Mouse (Mus musculus) heart, adult 11 months (tissue): ENCODE measurements at regions not wholly inside any gene's neighbourhood (a gene's known extent, or its start where the extent isn't known, plus 50 kb on each side); places are given as distances from the start of the nearest gene placed in this dataset.
"Not testable (repeated sequence)": the region's sequence is repeated elsewhere in the genome, so short reads cannot be mapped to it uniquely, and the experiment has no call there.

ENCODE experiments used
- DNase-seq: peaks from one replicate; pipeline ENCODE4 v3.0.0; 2022

GRCm38 (mm10) chr3:133665425-133666317 is 120.7 kb upstream of the Tet2 start:
- DNase-seq = no peak

GRCm38 (mm10) chr3:133672742-133673447 is 128.0 kb upstream of the Tet2 start:
- DNase-seq = peak; percentile 94

- DNase-seq = peak; percentile 19
Observed at GRCm38 (mm10) chr3:133677892-133678291, 133.0 kb upstream of the Tet2 start.

- no peak for DNase-seq
Observed at GRCm38 (mm10) chr3:133679891-133680290, 135.0 kb upstream of the Tet2 start.

GRCm38 (mm10) chr3:133680343-133680742 is 135.4 kb upstream of the Tet2 start:
- DNase-seq = no peak

GRCm38 (mm10) chr3:133680805-133681204 is 135.9 kb upstream of the Tet2 start:
- peak; percentile 12 for DNase-seq

GRCm38 (mm10) chr3:133684196-133684743 is 139.3 kb upstream of the Tet2 start:
- DNase-seq = no peak

GRCm38 (mm10) chr3:133684747-133685146 is 139.8 kb upstream of the Tet2 start:
- DNase-seq = peak; percentile 50

GRCm38 (mm10) chr3:133685393-133685792 is 140.5 kb upstream of the Tet2 start:
- DNase-seq = no peak

- DNase-seq = no peak
Observed at GRCm38 (mm10) chr3:133694057-133694456, 149.1 kb upstream of the Tet2 start.

- DNase-seq = no peak
Observed at GRCm38 (mm10) chr3:133696122-133696521, 151.2 kb upstream of the Tet2 start.

GRCm38 (mm10) chr3:133704849-133705248 is 159.9 kb upstream of the Tet2 start:
- not testable (repeated sequence) for DNase-seq

- no peak for DNase-seq
Observed at GRCm38 (mm10) chr3:133711518-133711917, 166.6 kb upstream of the Tet2 start.

- no peak for DNase-seq
Observed at GRCm38 (mm10) chr3:133722550-133723290, 177.8 kb upstream of the Tet2 start.

GRCm38 (mm10) chr3:133726831-133727230 is 181.9 kb upstream of the Tet2 start:
- no peak for DNase-seq

- DNase-seq = no peak
Observed at GRCm38 (mm10) chr3:133735603-133736002, 190.7 kb upstream of the Tet2 start.

GRCm38 (mm10) chr3:133738936-133739335 is 194.0 kb upstream of the Tet2 start:
- peak; percentile 92 for DNase-seq

- no peak for DNase-seq
Observed at GRCm38 (mm10) chr3:133744552-133745118, 199.7 kb upstream of the Tet2 start.

- no peak for DNase-seq
Observed at GRCm38 (mm10) chr3:133748756-133749737, 204.1 kb upstream of the Tet2 start.

GRCm38 (mm10) chr3:133750061-133750460 is 205.1 kb upstream of the Tet2 start:
- peak; percentile 9 for DNase-seq

GRCm38 (mm10) chr3:133750606-133751005 is 205.7 kb upstream of the Tet2 start:
- DNase-seq = no peak
